Mouse (Mus musculus): Measurements from ENCODE around the gene Serpinc1. TPM values are rescaled to one million over a fixed set of nuclear protein-coding genes. Genes with fewer than 3 reads are reported as not detected.

Serpinc1 gene
- total and polyA plus RNA-seq, 3 experiments = 0.19 to 1.3 TPM; not detected in 1

GRCm38 (mm10) chr1:160986881-160987635 lies 8.7 kb downstream of the Serpinc1 start:
- TF ChIP-seq CHD2 (IDR thresholded peaks at IDR 0.05; ENCODE audit: low read length) = no peak
- no peak for TF ChIP-seq KAT2A (conservative IDR thresholded peaks at IDR 0.05; ENCODE audit: low read depth, low read length)
- no peak for TF ChIP-seq E2F4 (IDR thresholded peaks at IDR 0.05; ENCODE audit: borderline replicate concordance, low read depth, low read length)
- no peak for TF ChIP-seq NRF1 (IDR thresholded peaks at IDR 0.05; ENCODE audit: insufficient read depth, low read depth, low read length, poor library complexity, severe bottlenecking)
- TF ChIP-seq ZMIZ1 (IDR thresholded peaks at IDR 0.05; ENCODE audit: low read depth, low read length) = no peak
- TF ChIP-seq UBTF (IDR thresholded peaks at IDR 0.05; ENCODE audit: borderline replicate concordance, insufficient read depth, low read depth, low read length) = no peak
- TF ChIP-seq JUND (IDR thresholded peaks at IDR 0.05; ENCODE audit: low read depth, low read length) = no peak
- TF ChIP-seq GATA1 (IDR thresholded peaks at IDR 0.05; ENCODE audit: low read depth, low read length) = no peak
- TF ChIP-seq ZC3H11A (IDR thresholded peaks at IDR 0.05; ENCODE audit: low read depth, low read length) = no peak
- TF ChIP-seq USF1 (IDR thresholded peaks at IDR 0.05; ENCODE audit: low read depth, low read length) = no peak
- no peak for TF ChIP-seq MAZ (IDR thresholded peaks at IDR 0.05; ENCODE audit: low read depth, low read length)
- no peak for TF ChIP-seq SMC3 (IDR thresholded peaks at IDR 0.05; ENCODE audit: low read depth, low read length)
- no peak for TF ChIP-seq POLR2AphosphoS2 (IDR thresholded peaks at IDR 0.05; ENCODE audit: low read length)
- TF ChIP-seq ZKSCAN1 (IDR thresholded peaks at IDR 0.05; ENCODE audit: low read depth, low read length) = no peak
- no peak for TF ChIP-seq USF2 (IDR thresholded peaks at IDR 0.05; ENCODE audit: borderline replicate concordance in 1 of 2, insufficient read depth in 1 of 2, low read depth in 1 of 2, low read length in 2 of 2)
- Histone ChIP-seq H3K79me2 (ENCODE audit: control insufficient read depth, insufficient read depth, low read length, poor library complexity) (no peaks in the 10 kb centered on the region), H3K9me3 (replicated peaks; ENCODE audit: insufficient read depth, low read length) (no peaks in the 10 kb centered on the region), H3K4me3 (ENCODE audit: control insufficient read depth in 1 of 2, insufficient read depth in 1 of 2, low read depth in 2 of 2, low read length in 2 of 2) (no peak overlapping the region), H3K27ac (ENCODE audit: control insufficient read depth, low read depth, low read length) (no peak overlapping the region), H3K4me1 (ENCODE audit: control insufficient read depth in 1 of 2, insufficient read depth in 2 of 2, low read length in 2 of 2) (peaks cover 0 to 5% of the 10 kb centered on the region in 2 experiments; a peak in 3 of 4 replicates), H3K36me3 (ENCODE audit: control insufficient read depth in 1 of 2, insufficient read depth in 2 of 2, low read length in 2 of 2) (no peaks in the 10 kb centered on the region; a peak in 1 of 4 replicates), H3K9ac (ENCODE audit: control insufficient read depth, low read depth, low read length, poor library complexity, severe bottlenecking) (no peak overlapping the region), H3K27me3 (ENCODE audit: control insufficient read depth in 1 of 2, insufficient read depth in 2 of 2, low read length in 2 of 2) (no peaks in the 10 kb centered on the region)
- no peak for DNase-seq (ENCODE audit: low read depth, low spot score)

GRCm38 (mm10) chr1:160989395-160989794 lies 11.0 kb downstream of the Serpinc1 start:
- H3K27me3 ChIP-seq (ENCODE audit: control insufficient read depth in 1 of 2, insufficient read depth in 2 of 2, low read length in 2 of 2) = no peaks in the 10 kb centered on the region
- TF ChIP-seq MAZ (IDR thresholded peaks at IDR 0.05; ENCODE audit: low read depth, low read length) = no peak
- no peak for TF ChIP-seq MYC (IDR thresholded peaks at IDR 0.05; ENCODE audit: low read depth, low read length)
- TF ChIP-seq NRF1 (IDR thresholded peaks at IDR 0.05; ENCODE audit: insufficient read depth, low read depth, low read length, poor library complexity, severe bottlenecking) = no peak
- TF ChIP-seq KAT2A (conservative IDR thresholded peaks at IDR 0.05; ENCODE audit: low read depth, low read length) = no peak
- TF ChIP-seq ZMIZ1 (IDR thresholded peaks at IDR 0.05; ENCODE audit: low read depth, low read length) = no peak
- TF ChIP-seq ZKSCAN1 (IDR thresholded peaks at IDR 0.05; ENCODE audit: low read depth, low read length) = no peak

More at GRCm38 (mm10) chr1:160989395-160989794, 11.0 kb downstream of the Serpinc1 start:
- no peak overlapping the region for H3K4me3 ChIP-seq (ENCODE audit: control insufficient read depth in 1 of 2, insufficient read depth in 1 of 2, low read depth in 2 of 2, low read length in 2 of 2)
- H3K4me1 ChIP-seq (ENCODE audit: control insufficient read depth in 1 of 2, insufficient read depth in 2 of 2, low read length in 2 of 2) = peaks cover 0 to 5% of the 10 kb centered on the region in 2 experiments; a peak in 3 of 4 replicates
- no peaks in the 10 kb centered on the region for H3K9me3 ChIP-seq (replicated peaks; ENCODE audit: insufficient read depth, low read length)
- no peak overlapping the region for H3K9ac ChIP-seq (ENCODE audit: control insufficient read depth, low read depth, low read length, poor library complexity, severe bottlenecking)
- no peaks in the 10 kb centered on the region for H3K79me2 ChIP-seq (ENCODE audit: control insufficient read depth, insufficient read depth, low read length, poor library complexity)
- H3K36me3 ChIP-seq (ENCODE audit: control insufficient read depth in 1 of 2, insufficient read depth in 2 of 2, low read length in 2 of 2) = no peaks in the 10 kb centered on the region; a peak in 1 of 4 replicates
- no peak for DNase-seq (ENCODE audit: low read depth, low spot score)
- H3K27ac ChIP-seq (ENCODE audit: control insufficient read depth, low read depth, low read length) = no peak overlapping the region
